Mouse (Mus musculus) adrenal gland, postnatal 36 days (tissue): ENCODE results near the gene Csmd2. TPM values are rescaled to one million over a fixed set of nuclear protein-coding genes. Genes with fewer than 3 reads are reported as not detected.
A peak's percentile ranks its signal among the peaks of the same experiment; 100 is the strongest.

Source experiments
- DNase-seq, 2 experiments: peaks; one replicate each; pipeline ENCODE4 v3.0.0; 2021; ENCODE audit warnings: mixed read lengths in 1 of 2
- total RNA-seq, 2 experiments: library from RNA; stranded (reverse); gene quantifications; 2 replicates each; pipeline ENCODE4 v1.2.3; 2021

The Csmd2 gene
- total RNA-seq, 2 experiments from 2014 or later, result 0.70 to 1.3 TPM

DNA sequence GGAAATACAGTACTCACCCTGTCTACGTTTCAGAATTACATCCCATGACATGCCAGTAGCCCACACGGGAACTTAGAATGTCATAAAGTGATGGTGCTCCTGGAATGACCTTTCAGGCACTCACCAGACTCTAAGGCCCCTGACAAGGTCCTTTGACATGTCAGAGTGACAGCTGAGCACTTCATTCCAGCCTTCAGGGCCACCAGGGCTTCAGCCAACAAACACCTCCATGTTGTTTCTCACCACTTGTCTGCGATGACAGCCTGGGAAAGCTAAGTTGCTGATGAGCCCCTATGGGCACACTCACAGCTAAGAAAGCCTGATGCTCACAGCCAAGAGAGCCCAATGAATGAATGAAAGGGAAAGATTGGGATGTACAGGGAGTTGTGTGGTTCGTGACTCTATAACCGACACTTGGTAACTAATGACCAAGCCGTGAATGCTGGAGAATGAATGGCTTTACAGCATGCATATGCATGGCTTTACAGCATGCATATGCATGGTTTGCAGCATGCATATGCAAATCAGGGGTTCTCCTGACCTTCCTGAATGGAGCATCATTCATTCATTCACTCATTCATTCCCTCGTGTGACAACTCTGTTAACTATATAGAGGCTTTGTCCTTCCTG is 432.4 kb downstream of the Csmd2 start:
- no peak for DNase-seq

DNA sequence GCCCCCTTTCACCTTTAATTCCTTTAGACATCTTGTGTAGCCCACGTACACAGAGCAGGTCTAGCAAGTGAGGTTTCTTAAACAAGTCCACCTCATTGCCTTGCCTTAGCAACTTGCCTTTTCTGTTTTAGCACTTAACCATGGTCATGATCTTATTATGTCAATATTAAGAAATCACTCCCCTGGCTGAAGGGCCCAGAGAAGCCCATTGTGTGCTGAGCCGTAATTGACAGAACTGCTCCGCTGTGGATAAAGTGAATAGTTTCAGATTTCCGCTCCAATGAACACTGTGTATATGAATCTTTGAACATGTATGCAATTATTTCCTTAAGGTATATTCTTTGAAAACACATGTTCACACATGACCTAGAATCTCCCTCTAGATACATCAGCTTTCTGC is 434.8 kb downstream of the Csmd2 start:
- no peak for DNase-seq

DNA sequence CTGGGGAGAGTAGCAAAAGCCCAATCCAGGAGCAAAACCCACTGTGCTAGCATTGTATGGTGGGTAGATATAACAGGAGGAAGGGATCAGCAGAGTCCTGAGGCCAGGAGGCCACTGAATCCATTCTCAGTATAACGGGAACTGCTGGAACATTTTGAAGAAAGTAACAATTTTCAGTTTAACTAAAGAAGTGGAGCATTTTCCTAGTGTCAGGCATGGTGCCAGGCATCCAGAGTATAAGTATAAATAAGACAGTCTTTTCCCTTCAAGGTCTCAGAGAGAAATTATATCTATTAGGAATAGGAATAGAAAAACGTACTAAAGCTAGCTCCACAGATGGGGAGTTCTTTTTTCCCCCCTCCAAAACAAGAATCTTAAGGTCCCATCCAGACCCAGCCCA is 437.7 kb downstream of the Csmd2 start:
- DNase-seq, result no peak

DNA sequence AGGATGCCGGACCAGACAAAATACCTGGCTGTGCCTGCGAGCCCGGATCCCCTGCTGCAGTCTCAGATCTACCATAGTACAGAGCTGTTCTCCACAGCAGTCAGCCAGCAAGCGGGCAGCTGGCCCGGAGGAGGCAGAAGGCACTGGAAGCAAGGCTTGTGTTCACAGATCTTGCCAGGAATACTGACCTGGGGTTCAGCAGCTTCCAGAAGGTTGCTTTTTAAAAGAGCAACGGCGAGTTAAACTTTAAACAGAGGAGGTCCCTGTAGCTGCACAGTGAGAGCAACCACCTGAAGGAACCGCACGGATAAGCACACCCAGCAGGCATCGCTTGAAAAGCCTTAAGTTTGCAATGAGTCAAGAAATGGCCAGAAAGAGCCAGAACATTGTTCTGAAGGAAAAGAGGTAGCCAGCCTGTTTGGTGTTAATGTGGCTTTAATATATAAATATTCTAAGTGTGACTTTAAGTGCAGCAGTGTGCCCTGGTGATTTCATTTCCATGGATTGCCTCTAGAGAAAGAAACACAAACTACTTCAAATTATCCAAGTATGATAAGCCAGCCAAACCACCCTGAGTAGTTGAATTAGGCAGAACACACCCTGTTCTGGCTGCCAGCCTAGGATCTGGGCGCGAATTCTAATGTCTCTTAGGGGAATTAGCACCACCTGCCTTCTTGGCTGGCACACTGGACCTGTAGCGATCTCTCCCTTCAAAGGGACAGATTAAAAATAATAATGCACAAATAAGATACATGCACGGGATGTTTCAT is 439.8 kb downstream of the Csmd2 start:
- no peak for DNase-seq

- peak; percentile 77 to 84 for DNase-seq
These were observed 440.8 kb downstream of the Csmd2 start for GRCm38 (mm10) chr4:128428303-128429107.

DNA sequence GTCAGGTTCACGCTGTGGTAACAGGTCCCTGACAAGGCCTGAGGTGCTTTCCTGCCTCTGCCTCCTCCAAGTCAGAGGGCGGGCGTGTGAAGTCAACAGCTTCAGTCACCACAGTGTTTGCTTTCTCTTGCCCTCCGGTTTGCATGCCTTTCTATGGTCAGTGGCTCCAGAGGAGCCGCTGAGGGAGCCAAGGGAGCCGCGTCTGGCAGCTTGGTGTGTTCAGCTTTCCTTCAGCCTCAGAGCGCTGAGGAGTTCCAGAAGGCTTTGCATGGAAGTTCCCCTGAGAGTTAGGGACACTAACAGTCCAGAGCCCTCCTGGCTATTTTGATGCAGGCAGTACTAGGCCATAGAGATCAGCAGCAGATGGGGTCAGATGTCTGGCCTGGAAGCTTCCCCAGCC is 441.9 kb downstream of the Csmd2 start:
- no peak for DNase-seq

GRCm38 (mm10) chr4:128440550-128440949 is 452.9 kb downstream of the Csmd2 start:
- DNase-seq, result no peak

DNA sequence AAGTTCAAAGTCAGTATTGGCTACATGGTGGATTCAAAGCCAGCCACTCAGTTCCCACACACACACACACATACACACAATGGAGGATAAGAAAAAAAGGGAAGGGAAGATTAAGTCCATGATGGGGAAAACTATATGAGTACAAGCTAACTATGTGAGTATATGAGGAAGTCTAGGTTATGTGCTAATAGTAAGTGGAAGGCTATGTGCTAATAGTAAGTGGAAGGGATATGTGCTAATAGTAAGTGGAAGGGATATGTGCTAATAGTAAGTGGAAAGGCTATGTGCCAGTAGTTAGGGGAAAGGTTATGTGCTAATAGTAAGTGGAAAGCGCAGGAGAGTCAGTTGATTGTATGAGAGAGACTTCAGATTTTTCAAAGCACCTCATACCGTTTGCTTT is 453.6 kb downstream of the Csmd2 start:
- DNase-seq, result no peak

GRCm38 (mm10) chr4:128442791-128443190 is 455.1 kb downstream of the Csmd2 start:
- DNase-seq, result no peak

DNA sequence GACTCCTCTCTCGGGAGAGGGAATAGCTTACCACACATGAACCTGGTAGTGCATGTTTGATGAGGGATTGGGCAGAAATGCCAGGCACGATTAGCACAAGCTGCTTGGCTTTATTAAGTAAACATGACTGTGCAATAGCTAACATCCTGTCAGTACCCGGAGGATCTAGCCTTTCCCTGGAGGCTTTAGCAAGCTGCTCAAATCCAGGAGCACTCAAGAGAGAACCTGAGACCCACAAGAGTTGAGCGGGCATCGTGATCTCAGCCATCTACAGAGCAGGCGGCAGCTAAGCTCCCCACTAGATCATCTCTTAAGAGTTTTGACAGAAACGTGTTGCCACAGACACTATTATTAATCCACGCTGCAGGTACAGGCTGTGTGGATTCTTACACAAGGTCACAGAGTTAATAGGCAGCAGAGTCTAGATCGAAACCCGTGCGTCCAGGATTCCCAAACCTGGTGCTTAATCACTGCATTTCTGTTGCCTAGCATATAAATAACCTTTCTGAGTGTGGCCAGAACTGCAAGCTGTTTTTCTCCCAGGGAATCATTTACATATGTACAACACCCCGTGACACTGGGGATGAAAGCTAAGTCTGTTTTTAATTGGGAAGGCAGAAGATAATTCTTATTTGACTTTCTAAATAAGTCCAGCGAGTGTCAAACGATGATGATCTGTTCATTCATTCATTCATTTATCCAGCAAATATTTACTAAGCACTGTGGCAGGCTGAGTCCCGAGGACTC is 458.0 kb downstream of the Csmd2 start:
- DNase-seq, result no peak

- DNase-seq, result no peak
These were observed 461.3 kb downstream of the Csmd2 start for GRCm38 (mm10) chr4:128448831-128449431.

GRCm38 (mm10) chr4:128450137-128450536 is 462.5 kb downstream of the Csmd2 start:
- no peak for DNase-seq

DNA sequence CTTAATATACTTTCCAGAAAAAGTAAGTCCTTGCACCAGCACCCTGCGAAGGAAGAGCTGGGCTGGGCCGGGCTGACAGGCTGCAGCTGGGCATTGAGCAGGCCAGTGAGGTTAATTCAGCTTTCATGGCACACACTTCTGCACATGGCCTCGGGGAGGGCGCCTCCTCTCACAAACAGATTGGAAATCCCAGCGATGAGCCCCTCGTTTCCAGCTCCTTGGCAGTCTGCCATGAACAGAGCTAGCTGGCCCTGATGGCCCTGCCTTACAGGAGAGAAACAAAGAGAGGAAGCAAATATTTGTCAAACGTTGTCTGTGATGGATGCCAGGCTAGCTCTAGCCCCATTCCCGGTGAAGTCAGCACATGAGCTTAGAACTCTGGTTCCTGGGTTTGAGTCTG is 463.3 kb downstream of the Csmd2 start:
- peak; percentile 8 to 32 for DNase-seq

- DNase-seq, result no peak
These were observed 463.7 kb downstream of the Csmd2 start for GRCm38 (mm10) chr4:128451383-128451794.

DNA sequence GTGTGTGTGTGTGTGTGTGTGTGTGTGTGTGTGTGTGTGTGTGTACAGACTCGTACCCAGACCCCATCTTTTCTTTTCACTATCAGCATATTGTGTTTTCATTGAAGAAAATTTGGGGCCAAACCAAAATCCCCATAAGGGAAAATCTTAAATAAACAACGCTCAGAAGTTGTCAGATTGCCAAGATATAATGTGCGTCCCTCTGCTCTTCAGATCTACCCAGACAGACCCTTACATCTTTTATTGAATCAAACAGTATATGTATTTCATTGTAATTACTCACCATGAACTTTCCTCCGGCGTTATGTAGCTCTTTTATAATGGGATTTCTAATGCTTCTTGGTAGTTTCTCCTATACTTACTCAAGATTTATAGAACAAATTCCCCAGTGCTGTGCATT is 479.1 kb downstream of the Csmd2 start:
- DNase-seq, result no peak

- no peak for DNase-seq
These were observed 480.4 kb downstream of the Csmd2 start for GRCm38 (mm10) chr4:128468040-128468439.

GRCm38 (mm10) chr4:128476249-128476648 is 488.6 kb downstream of the Csmd2 start:
- no peak for DNase-seq

- no peak for DNase-seq
These were observed 496.2 kb downstream of the Csmd2 start for GRCm38 (mm10) chr4:128483891-128484290.

DNA sequence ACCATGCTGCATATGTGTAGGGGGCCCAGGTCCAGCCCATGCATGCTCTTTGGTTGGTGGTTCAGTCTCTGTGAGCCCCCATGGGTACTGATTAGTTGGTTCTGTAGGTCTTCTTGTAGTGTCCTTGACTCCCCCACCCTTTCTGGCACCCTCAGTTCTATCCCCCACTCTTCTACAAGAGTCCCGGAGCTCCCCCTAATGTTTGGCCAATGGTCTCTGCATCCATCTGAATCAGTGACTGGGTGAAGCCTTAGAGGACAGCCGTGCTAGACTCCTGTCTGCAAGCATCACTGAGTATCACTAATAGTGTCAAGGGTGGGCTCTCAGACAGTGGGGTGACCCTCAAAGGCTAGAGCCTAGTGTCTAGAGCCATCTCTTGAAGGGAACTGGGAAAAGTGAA is 497.0 kb downstream of the Csmd2 start:
- DNase-seq, result no peak

DNA sequence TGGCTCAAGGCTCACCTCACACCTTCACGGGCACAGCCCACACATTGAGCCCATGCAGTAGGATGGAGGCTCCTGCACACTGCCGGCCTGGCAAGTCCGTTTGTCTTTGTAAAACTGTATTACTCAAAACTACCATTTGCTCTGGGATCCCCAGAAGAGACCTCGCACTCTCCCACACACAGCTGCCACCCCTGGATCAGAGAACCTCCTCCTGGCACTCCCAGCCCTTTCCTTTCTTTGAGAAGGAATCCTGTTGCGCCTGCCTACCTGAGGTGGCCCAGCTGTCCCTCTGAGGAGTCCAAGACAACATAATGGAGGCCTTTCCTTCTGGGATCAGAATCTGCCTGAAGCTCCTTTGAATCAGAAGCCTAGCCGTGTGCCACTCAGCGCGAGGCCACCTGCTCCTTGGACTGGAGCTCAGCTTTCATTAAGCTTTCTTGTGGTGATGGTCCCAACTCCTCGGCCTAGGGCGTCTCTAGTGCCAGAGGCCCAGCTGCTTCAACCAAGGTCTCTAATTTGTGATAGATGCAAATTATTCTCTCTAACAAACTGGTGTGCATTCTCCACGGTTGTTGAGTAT is 502.0 kb downstream of the Csmd2 start:
- DNase-seq, result no peak

DNA sequence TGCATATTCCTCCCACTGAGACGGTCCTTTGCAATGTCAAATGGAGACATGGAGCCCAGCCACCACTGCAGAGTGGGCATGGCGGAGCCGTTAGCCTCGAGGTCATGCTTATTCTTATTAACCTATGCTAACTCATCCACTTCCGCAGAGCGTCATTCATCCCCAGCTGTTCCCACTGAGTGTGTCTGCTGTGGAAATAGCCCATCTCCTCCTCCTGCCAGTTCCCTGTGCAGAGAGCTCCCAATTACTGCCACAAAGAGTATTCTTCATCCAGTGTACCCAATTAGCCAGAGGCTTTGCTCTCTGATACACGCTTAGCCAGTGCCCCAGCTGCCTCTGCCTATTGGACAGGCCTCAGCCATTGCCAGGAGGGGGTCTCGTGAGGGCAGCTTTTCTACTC is 504.4 kb downstream of the Csmd2 start:
- DNase-seq, result no peak

DNA sequence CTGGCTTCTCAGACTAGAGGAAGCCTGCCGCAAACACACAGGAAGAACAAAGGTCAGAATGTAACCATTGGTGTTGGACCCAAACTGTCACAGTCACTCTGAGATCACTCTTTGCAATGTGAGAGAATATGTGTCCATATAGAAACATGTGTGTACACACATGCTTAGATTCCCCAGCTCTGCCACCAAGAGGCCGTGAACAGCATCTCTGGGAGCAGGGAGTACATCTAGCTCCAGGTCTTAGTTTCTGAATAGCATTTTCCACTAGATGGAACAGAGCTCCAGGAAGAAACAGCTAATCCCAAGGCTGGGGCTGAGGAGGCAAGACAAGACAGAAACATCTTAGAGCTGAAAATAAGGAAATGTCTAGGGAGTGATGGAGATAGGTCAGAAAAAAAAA is 512.3 kb downstream of the Csmd2 start:
- DNase-seq, result no peak
